Mouse (Mus musculus) kidney, postnatal 14 days (tissue): ENCODE measurements around the gene Ctnnal1.

Experiments
- DNase-seq: peaks from one replicate; pipeline ENCODE4 v3.0.0; 2022; ENCODE audit warnings: mixed read lengths

Gene Ctnnal1

DNA sequence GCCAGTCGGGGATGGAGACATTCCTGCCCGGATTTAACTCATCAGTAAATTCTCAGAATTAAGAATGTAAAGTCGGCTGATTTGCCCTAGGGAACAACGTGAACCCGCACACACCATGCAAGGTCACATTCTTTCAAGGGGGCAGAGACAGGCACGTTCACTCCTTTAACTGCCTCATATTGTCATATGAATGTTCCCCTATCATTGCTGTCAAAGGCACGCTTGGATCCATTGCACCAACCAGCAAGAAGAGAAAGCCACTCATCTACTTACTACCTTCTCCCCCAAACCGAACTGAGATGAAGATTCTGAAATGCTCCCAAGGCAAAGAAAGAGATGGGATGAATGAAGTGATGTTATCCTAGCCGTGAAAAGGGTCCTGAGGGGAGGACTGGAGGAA is 6.3 kb downstream of the Ctnnal1 start:
- no peak for DNase-seq

DNA sequence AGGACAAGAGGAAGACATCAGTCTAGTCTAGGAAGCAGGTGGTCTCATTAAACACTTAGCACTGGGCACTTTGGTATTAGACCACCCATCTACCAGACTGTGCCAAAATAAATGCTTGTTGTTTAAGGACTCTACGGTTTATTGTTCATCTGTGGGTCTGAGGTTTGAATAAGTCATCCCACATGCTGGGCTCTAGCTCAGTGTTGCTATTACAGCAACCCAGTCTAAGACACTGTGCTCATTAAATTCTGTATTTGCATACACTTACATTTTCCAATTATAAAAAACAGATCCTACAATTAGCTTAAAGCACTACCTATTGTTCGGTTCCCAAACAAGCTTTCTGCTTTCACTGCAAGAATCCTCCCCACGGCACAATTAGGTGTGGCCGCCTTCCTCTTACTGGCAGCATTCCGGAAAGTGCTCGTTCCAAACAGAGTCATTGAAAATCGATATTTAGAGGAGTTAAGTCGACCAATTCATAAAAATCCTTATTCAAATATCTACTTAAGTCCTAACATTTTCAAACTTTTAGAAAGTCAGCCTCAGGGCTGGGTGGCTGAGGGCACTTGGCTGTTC is 8.5 kb downstream of the Ctnnal1 start:
- DNase-seq, result no peak

DNA sequence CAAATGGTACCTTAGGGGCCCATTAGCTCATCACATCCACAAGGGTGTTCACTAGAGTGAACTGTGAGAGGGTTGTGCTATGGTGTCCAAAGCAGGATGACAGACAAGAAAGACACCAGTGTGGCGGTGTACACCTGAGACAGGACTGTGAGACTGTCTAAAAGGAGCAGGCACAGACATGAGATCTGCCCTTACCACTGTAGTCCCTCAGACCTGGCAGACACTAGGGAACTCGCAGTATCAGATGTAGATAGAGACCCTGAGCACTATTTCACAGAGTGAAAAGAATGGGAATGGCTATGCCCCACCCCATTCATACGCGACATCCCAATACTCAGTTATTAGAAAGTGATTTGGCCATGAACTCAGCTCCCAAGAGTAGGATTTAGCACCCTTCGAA is 9.1 kb downstream of the Ctnnal1 start:
- DNase-seq, result no peak

DNA sequence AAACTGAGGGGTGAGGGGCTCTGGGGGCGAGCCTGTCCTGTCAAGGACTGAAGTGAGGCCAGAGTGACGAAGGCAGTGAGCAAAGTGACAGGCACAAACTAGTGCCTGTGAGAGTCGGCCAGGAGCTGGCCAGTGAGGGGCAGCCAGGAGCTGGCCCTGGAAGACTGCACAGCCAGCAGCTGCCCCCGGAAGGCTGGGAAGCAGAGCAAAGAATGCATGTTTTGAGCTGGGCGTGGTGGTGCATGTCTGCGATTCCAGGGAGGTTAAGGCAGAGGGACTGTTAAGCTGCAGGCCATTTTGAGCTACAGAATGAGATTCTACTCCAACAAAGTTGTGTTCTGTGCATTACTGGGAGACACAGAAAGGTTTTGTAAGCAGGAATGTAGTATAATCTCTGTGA is 14.3 kb downstream of the Ctnnal1 start:
- no peak for DNase-seq

DNA sequence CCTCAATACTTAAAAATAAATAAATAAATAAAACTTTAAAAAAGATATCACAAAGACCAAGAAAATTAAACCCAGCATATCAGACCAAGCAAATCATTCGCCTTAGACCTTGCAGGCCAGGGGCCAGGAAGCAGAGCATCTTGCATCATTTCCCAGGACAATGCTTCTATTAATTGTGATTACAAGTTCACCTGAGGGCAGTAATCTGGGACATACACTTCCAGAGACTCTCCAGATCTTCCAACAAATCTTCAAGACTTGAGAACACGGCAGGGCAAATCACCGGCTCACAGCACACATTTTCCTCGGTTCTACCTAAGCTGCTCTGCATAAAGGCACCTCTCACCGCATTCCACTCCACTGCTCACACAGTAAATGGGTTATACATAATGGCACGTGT is 16.9 kb downstream of the Ctnnal1 start:
- no peak for DNase-seq

DNA sequence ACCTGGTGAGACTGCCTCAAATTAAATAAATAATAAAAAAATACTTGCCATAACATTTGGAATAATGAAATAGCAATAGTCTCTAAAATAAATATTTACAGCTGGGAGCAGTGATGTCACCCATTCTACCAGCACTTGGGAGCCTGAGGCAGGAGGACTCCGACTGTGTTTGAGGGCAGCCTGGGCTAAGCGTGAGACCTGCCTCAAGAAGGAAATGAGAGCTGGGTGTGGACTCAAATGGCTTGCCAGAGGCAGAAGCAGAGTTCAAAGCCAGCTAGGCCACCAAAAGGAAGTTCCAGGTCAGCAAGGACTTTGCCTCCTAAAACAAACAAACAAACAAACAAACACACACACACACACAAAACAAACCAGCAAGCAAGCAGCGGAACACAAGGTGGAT is 17.6 kb downstream of the Ctnnal1 start:
- no peak for DNase-seq

DNA sequence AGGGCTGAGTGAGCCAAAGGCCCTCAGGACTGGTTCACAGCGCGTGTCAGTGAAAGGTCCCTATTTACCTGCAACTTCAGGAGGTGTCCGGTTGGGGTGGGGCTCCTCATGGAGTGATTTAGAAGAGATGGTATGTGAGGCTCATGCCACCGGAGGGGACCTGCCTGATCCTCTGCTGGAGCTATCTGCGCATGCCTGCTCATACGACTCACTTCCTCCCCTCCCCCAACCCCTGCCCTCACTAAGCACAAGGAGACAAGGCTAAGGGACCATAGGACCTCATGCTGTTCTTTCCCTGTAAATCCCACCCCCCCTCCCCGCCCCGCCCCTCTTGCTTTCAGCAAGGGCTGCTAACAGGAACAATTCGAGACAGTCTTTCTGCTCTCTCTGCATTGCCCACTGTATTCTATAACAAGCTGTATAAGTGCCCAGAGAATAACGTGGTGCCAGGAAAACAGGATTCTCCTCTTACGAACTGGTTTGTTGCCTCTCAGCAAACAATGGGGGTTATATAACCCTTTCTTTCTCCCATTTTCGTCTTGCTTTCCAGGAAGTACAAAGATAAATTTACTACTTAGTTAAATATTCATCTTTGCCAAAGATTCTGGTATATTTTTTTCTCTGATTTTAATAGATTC is 19.0 kb downstream of the Ctnnal1 start:
- no peak for DNase-seq

DNA sequence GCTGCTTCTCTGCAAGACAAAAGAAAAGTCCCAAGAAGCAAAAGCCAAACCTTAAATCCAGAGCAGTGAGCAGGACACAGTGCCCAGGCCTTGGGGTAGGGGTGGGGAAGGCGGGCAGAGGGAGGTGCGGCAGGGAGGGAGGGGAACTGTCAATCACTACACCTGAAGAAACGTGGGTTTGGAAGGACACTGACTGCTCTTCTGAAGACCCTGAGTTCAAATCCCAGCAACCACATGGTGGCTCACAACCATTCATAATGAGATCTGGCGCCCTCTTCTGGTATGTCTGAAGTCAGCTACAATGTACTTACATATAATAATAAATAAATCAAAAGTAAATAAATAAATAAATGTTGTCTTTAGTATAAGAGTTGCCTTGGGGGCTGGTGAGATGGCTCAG is 20.1 kb downstream of the Ctnnal1 start:
- DNase-seq, result no peak

DNA sequence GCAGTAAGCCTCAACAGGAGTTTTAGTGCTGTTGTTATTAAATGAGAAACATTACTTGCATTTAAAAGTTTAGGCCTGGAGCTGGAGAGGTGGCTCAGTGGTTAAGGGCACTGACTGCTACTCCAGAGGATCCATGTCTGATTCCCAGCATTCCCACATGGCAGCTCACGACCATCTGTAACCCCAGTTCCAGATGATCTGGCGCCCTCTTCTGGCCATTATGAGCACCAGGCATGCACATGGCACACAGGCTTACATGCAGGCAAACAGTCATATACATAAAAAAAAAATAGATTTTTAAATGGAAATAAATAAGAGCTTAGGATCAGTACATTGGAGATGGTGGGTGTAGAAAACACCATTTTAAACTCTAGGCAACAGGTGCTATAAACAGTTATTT is 21.0 kb downstream of the Ctnnal1 start:
- no peak for DNase-seq

DNA sequence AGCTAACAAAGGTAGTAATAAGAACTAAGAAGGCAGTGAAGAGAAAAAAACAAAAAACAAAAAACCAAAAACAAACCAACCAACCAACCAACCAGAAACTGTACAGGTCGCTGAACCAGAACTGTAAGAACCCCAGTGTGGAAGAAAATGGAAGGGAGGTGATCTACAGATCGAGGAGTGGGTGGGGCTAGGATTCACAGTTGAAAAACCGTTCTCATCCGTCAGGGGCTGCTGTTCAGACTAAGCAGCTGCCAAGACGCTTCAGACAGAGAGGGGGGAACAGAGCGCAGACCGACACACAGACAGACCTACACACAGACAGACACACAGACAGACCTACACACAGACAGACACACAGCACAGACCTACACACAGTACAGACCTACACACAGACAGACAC is 22.5 kb downstream of the Ctnnal1 start:
- no peak for DNase-seq

DNA sequence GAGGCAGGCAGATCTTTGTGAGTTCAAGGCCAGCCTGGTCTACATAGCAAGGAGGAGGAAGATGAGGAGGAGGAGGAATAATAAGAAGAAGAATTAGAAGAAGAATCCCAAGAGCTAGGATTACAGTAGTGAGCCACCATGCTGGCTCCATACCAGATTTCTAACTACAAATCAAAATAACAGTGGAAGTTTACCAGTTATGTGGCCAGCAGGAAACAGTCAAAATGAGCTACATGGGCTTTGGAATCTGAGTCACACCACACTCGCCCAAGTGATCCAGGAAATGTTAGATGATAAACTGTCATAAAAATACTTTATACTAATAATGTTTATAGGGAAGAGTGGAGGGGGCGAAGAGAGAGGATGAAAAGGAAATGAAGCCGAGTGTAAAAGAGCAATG is 24.7 kb downstream of the Ctnnal1 start:
- peak; percentile 51 for DNase-seq

DNA sequence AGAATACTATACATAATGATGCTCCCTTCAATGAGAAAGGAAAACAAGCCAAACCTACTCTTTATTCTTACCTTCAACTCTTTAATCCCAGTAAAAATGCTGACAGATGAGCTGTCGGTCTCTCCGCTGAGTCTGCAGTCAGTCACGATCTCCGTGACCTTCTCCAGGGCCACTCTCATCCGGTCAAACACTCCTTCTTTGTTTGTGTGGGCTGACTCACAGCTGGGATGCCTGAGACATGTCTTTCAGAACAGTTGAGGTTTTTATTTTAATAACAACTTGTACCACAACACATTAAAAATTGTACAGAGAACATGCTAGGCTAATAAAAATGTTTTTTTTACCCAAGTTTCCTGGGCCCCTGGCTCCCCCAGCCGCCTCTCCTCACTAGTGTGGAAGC is 27.3 kb downstream of the Ctnnal1 start:
- no peak for DNase-seq

DNA sequence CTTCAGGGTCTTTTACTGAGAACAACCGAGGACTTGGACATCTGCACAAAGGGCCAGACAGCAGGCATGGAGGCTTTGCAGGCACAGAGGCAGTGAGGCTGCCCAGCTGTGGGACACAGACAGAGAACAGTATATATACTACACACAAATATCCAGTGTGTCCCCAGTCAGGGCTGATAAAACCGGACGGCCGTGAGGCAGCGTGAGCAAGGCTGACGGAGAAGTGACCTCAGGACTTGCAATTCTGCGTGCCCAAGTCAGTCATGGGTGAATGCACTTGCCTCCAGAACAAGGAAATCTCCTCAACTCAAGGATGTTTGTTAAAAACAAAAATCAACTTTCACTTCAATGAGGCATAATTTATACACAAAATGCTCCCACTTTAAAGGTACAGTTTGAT is 33.0 kb downstream of the Ctnnal1 start:
- no peak for DNase-seq

DNA sequence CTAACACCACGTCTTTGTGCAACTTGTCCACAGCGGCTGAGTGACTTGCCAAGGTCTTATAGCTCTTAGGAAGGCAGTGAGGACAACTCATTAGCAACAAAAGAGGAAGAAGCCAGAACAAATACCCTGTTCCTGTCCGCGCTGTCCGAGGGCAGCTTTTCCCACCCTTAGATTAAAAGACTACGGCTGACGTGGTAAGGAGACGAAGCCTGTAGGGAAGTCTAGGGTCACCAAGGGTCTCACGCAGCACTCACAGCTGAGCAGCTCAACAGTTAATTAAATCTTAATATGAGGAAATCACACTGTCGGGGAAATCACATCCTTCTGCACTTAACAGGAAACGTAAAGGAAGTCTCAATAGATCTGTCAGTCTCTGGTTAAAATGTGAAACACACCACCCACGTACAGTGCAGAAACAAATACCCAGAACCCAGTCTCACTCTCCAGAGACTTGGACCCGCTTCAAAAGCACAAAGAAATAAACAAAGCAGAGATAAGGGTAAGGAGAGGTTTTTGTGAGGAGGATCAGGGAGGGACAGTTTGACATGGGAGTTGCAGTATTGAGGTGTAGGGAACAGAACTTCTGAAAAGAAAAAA is 33.9 kb downstream of the Ctnnal1 start:
- no peak for DNase-seq

DNA sequence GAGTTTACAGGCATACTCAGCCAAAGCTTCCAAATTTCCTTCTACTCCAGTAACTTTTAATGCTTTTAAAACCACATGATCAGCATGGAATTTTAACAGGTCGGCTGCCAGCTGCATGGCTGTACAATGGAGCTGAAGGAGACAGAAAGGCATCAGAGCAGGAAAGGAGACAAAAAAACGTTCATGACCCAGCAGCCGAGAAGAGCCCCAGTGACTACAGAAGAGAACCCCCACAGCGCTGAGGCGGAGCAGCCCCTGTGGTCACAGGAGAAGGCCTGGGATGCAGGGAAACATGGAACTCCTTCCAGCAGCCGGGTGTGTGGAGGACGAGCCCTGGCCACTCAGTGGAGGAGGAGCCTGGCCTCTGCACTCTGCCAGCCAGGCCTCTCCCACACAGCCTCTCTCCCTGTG is 35.5 kb downstream of the Ctnnal1 start:
- DNase-seq, result peak; percentile 49

DNA sequence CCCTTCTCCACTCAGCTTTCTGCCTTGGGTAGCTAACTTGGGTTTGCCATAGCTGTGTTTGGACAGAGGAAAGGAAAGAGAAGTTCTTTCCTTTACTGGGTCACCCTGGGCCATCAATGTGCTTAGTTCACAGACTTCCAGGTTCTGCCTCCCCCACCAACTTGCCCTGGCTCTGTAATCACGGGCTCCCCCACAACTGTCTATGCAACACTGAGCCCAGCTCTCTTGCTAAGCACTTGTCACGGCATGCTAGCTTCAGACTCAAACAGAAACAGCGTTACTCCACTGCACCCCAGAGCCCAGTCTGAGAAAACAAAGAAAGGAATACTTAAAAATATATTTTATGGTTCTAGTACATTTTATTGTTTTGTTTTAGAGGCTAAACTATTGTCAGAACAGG is 36.1 kb downstream of the Ctnnal1 start:
- no peak for DNase-seq

DNA sequence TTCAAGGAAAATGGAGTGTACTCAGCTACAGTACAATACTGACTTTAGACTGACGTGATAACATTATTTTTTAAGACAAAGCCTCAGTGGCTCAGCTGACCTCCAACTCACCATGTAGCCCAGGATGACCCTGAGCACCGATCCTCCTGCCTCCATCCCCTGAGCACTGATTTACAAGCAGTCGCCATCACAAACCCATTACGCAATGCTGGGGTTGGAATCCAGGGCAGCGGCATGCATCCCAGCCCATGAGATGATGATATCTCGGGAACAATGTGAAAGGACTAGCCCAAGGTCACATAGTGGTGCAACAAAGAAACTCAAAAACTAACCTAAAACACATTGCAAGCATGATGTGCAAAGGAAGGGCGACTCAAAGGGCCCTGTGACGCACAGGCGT is 40.8 kb downstream of the Ctnnal1 start:
- no peak for DNase-seq

DNA sequence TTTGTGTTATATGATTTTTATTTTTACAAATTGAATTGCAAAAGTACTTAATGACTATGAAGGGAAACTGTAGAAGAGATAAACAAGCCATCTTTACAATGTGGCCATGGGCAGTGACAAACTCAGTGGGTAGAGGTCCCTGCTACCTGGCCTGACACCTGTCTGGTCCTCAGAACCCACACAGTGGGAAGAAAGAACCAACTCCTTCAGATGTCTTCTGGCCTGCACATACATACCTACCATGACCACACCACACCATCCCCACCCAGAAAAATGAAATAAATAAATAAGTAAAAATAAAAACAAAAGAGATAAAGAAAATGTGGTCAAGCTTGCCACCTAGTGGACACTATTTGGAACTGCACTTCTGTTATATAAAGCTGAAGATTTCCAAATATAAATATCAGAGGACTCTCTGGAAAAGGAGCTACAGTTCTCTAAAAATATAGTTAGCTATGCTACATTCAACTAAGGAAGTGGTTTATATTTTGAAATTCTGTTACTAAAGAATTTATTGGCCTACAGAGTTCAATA is 44.9 kb downstream of the Ctnnal1 start:
- DNase-seq, result no peak

DNA sequence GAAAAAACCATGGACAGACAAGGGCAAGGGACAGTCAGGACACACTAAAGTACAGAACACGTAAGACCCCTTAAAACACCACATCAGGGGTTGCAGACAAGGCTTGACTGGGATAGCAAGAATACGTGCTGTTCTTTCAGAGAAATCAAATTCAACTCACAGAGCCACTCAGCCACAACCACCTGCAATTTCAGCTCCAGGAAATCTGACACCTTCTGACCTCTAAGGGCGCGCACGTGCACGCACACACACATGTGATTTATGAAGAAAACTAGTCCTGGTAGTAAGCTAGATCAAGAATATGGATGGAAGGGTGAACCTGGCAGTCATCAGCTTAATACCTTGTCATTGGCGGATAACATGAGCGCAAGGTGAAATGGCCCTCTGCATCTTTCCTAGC is 49.9 kb downstream of the Ctnnal1 start:
- DNase-seq, result no peak

DNA sequence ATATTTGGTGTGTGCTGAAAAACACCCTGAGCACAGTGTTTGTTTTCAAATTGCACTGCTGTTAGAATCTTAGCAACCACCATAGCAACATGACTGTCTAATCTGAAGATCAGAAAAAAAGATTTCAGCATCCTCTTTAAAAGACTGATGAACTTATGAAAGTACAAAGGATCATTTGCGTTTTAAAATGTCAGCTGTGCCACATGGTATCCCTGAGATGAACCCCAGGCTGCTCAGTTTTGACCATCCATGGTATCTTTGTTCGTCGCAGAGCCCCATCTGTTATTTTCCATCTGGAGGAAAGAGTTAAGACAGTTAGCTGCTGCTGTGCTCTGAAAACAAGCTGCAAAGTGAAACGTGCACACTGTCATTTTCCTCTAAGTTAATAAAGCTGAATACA is 52.9 kb downstream of the Ctnnal1 start:
- DNase-seq, result no peak

DNA sequence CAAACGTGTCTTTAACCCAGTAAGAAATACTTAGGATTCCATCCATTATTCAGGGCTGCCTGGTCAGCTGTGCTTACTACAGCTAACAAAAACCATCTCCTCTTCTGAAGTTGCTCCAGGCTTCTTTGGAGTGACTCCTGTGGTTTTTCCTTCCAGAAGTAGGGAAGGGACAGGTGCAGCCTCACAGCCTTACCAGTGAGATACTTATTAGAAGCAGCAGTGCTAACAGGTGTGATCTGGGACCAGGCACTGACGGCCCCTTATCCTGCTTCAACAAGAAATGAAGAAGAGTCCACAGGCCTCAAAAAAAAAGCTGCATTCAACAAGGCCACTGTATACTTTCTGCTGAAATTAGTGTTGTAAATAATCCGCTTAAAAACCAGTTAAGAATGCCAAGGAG is 53.3 kb downstream of the Ctnnal1 start:
- no peak for DNase-seq

DNA sequence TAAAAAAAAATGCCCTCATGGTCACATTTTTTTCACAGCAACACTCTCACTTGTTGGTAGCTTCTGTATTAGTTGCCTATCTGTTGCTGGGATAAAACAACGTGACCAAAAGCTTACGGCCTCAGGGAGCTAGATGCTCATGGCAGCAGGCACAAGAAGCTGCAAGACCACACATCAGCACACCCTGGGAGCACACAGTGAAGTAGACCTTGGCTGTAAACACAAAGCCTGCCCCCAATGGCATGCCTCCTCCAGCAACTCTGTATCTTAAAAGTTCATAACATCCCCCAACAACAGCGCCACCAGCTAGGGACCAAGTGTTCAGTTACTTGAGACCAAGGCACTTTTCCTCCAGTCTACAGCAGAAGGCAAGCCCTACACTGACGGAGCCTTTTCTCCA is 55.9 kb downstream of the Ctnnal1 start:
- DNase-seq, result no peak

DNA sequence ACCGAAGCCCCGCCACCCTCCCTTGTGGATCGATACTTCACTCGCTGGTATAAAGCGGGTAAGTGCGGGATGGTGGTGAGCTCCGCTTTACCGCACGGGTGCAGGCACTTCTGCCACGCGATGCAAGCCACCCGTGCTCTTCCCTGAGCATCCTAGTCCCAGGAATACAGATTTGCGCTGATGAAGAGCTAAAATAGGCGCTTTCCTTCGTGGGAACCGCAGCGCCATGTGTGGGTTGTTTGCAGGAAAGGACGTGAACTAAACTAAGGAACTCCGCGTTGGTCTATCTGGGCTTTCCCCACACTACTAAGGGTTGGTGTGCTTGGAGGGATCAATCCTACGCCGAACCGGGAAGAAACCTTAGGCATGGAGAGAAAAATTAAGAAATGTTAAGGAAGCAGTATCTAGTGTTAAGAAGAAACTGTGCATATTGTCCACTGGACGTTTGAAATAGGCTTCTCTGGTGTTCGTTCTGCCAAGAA is 62.3 kb downstream of the Ctnnal1 start:
- DNase-seq, result no peak

DNA sequence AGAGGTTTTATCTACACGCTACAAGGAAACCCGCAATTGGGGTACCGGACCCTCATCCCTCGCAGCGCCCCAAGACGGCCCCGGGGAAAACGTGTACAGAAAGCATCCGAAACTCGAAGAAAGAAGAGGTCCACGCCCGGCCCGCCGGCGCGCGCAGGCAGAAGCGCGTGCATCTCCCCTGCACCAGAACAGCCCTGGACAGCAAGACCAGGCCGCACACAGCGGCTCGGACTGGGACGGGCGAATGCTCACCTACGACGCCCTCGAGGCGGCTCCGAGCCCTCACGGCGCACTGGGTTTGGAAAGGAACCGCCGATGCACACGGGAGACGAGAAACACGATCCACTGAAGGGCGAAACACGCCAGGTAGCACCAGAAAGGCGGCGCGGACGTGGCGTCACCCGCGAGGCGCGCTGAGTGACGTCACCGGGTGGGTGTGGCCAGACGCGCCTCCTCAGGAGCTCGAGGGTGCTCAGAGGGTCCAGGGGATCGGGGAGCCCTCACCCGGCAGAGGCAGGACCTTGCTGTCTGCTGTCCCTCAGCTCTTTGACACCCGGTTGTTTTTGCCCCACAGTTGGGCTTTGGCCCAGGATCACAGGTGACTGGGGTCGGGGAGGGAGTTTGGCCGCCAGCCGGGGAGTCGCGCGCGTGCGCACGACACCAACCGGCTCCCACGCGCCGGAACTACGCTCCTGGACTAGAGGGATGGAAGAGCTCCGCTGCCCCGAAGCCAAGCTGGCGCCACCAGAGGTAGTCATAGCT is 62.9 kb downstream of the Ctnnal1 start, which contains the start of the genes Elp1 and Fam206a:
Gene Elp1 (minus strand): TSS at position 425 of the 762 bp plus-strand sequence.
Gene Fam206a (plus strand): TSS at position 439 of the 762 bp plus-strand sequence.
- DNase-seq, result peak; percentile 96
